Comparison of ENCODE assay signal across 20 mouse cellular contexts in genomic region chr5:142771964-142772363, GRCm38 (mm10). TPM values are rescaled to one million over a fixed set of nuclear protein-coding genes. Genes with fewer than 3 reads are reported as not detected.
DNase-seq lines count a peak whose midpoint lies in the region; ATAC-seq lines count a peak whose summit lies in the region.
"Had no signal": no experiment of that assay in that cellular context is flagged by ENCODE, and none has a peak within 500 bp of the region (broad histone marks: within the 10 kb centered on the region; RNA-seq: fewer than 3 reads in every experiment).

No protein-coding gene starts in this region.

- no peak for ATAC-seq in midbrain, embryonic 15.5 days (replicated peaks)
- ATAC-seq in midbrain, embryonic 16.5 days = no peak
- peak; percentile 80 for ATAC-seq in liver, embryonic 12.5 days
- ATAC-seq: midbrain, embryonic 13.5 days had no signal

- WGBS in midbrain, embryonic 15.5 days = 94% methylated on average over 15 of the region's 15 CpGs
- WGBS in midbrain, embryonic 16.5 days = 93% methylated on average over 15 of the region's 15 CpGs
- 74% methylated on average over 15 of the region's 15 CpGs for WGBS in liver, embryonic 12.5 days (ENCODE audit: insufficient replicate concordance)

- H3K27me3 ChIP-seq in midbrain, embryonic 15.5 days (replicated peaks) = no peaks in the 10 kb centered on the region
- no peaks in the 10 kb centered on the region for H3K27me3 ChIP-seq in midbrain, embryonic 16.5 days (ENCODE audit: control insufficient read depth, insufficient read depth, low read depth, low read length)
- H3K27me3 ChIP-seq in liver, embryonic 12.5 days (replicated peaks) = no peaks in the 10 kb centered on the region
- H3K27me3 ChIP-seq: CH12.LX; embryonic facial prominence, embryonic 12.5 days; limb, embryonic 12.5 days; lung, embryonic 15.5 days; midbrain, embryonic 13.5 days had no signal

- 0 out of 2 replicates have a peak overlapping the region, but pooled peaks have one; percentile 4 for H3K27ac ChIP-seq in midbrain, embryonic 15.5 days
- H3K27ac ChIP-seq in midbrain, embryonic 16.5 days (ENCODE audit: low read length) = no peak overlapping the region
- H3K27ac ChIP-seq in liver, embryonic 12.5 days = no peak overlapping the region
- H3K27ac ChIP-seq: embryonic facial prominence, embryonic 12.5 days; hindbrain, embryonic 10.5 days; lung, embryonic 15.5 days; macrophage had no signal

- H3K4me1 ChIP-seq in midbrain, embryonic 15.5 days = peaks cover 28% of the 10 kb centered on the region
- peaks cover 14% of the 10 kb centered on the region; the same call in 1 of the 2 replicates for H3K4me1 ChIP-seq in midbrain, embryonic 16.5 days (ENCODE audit: control insufficient read depth, insufficient read depth, low read length)
- peaks cover 20% of the 10 kb centered on the region for H3K4me1 ChIP-seq in liver, embryonic 12.5 days

- no peaks in the 10 kb centered on the region for H3K9me3 ChIP-seq in midbrain, embryonic 15.5 days
- no peaks in the 10 kb centered on the region for H3K9me3 ChIP-seq in midbrain, embryonic 16.5 days (replicated peaks; ENCODE audit: control insufficient read depth, low read length, poor library complexity, severe bottlenecking)
- no peaks in the 10 kb centered on the region for H3K9me3 ChIP-seq in liver, embryonic 12.5 days (replicated peaks)
- H3K9me3 ChIP-seq: embryonic facial prominence, embryonic 12.5 days; forebrain, embryonic 10.5 days; hindbrain, embryonic 10.5 days; limb, embryonic 12.5 days; lung, embryonic 15.5 days; midbrain, embryonic 13.5 days had no signal

- DNase-seq in adrenal gland, adult 8-10 months = peak; percentile 32
- DNase-seq in adrenal gland, postnatal 25 days = no peak
- peak; percentile 51 for DNase-seq in testis, postnatal 10 days (ENCODE audit: low spot score)
- DNase-seq in urinary bladder, postnatal 14 days (ENCODE audit: low spot score) = no peak
- DNase-seq: cerebellum, adult 18-20 months; gastrocnemius, postnatal 25 days; kidney, adult 18-20 months; kidney, postnatal 10 days; right cerebral cortex, postnatal 4 days had no signal

- H3K36me3 ChIP-seq in midbrain, embryonic 15.5 days (replicated peaks) = peaks cover 56% of the 10 kb centered on the region
- peaks cover 21% of the 10 kb centered on the region for H3K36me3 ChIP-seq in midbrain, embryonic 16.5 days (ENCODE audit: control insufficient read depth, insufficient read depth, low read length)
- peaks cover 75% of the 10 kb centered on the region for H3K36me3 ChIP-seq in liver, embryonic 12.5 days

- no peak overlapping the region for H3K4me3 ChIP-seq in midbrain, embryonic 15.5 days
- H3K4me3 ChIP-seq in midbrain, embryonic 16.5 days (ENCODE audit: low read depth, low read length) = no peak overlapping the region
- no peak overlapping the region for H3K4me3 ChIP-seq in liver, embryonic 12.5 days
- H3K4me3 ChIP-seq: embryonic facial prominence, embryonic 12.5 days; forebrain, embryonic 10.5 days; hindbrain, embryonic 10.5 days; limb, embryonic 12.5 days; lung, embryonic 15.5 days; midbrain, embryonic 13.5 days had no signal

- H3K9ac ChIP-seq in midbrain, embryonic 15.5 days = no peak overlapping the region
- H3K9ac ChIP-seq in midbrain, embryonic 16.5 days (ENCODE audit: low read depth, low read length) = no peak overlapping the region
- no peak overlapping the region for H3K9ac ChIP-seq in liver, embryonic 12.5 days
- H3K9ac ChIP-seq: embryonic facial prominence, embryonic 12.5 days; limb, embryonic 12.5 days; lung, embryonic 15.5 days; midbrain, embryonic 13.5 days had no signal

- no peak overlapping the region for H3K4me2 ChIP-seq in midbrain, embryonic 15.5 days
- no peak overlapping the region for H3K4me2 ChIP-seq in midbrain, embryonic 16.5 days (ENCODE audit: low read length)
- H3K4me2 ChIP-seq in liver, embryonic 12.5 days = peak overlapping the region; percentile 13; the same call in 1 of the 2 replicates
- H3K4me2 ChIP-seq: embryonic facial prominence, embryonic 12.5 days; limb, embryonic 12.5 days; lung, embryonic 15.5 days; midbrain, embryonic 13.5 days had no signal

RNA-seq across cellular contexts. Expression of gene Tnrc18, which starts 45.5 kb away (rescaled TPM):
- total RNA-seq in adrenal gland, adult 8-10 months (2022) = 100 to 1,000 TPM in 1 of 4 experiments, 10 to 100 TPM in 3; 75.1 to 117 (median 96.9) TPM
- 114 and 123 TPM in 2 replicates for total RNA-seq in adrenal gland, postnatal 25 days (2021)
- 36.3 and 38.6 TPM in 2 replicates for polyA plus RNA-seq in midbrain, embryonic 15.5 days (2015; fragmentation: Nextera tagmentation; extraction: Ambion mirVana)
- 23.3 and 27.7 TPM in 2 replicates for polyA plus RNA-seq in midbrain, embryonic 16.5 days (2015; fragmentation: Nextera tagmentation; extraction: Ambion mirVana)
- polyA plus RNA-seq in liver, embryonic 12.5 days (2016; fragmentation: Nextera tagmentation; extraction: Ambion mirVana) = 8.8 and 8.9 TPM in 2 replicates

Comparison
In these comparisons a context has a peak if more than half of its experiments do, and no peak if none do; other contexts are left out.
1. DNase-seq: peak in adrenal gland, adult 8-10 months (single experiment) and testis, postnatal 10 days (single experiment); none in adrenal gland, postnatal 25 days (single experiment) and urinary bladder, postnatal 14 days (single experiment).